Mouse (Mus musculus): ENCODE measurements around the gene Rnf166.

GRCm38 (mm10) chr8:122435375-122435774, 40.5 kb downstream of the Rnf166 start:
- TF ChIP-seq CTCF (IDR thresholded peaks at IDR 0.05) (peak; percentile 61), POLR2A (IDR thresholded peaks at IDR 0.05; ENCODE audit: insufficient read depth, low read depth, low read length) (no peak), EP300 (IDR thresholded peaks at IDR 0.05; ENCODE audit: insufficient read depth, low read depth, low read length) (no peak)
